Mouse (Mus musculus) intestine, embryonic 14.5 days (tissue): ENCODE results near the gene Ghr. TPM values are rescaled to one million over a fixed set of nuclear protein-coding genes. Genes with fewer than 3 reads are reported as not detected.

Experiments
- ATAC-seq: fragments of 200-750 bp; cut with Nextera tagmentation; replicated peaks from 2 replicates; pipeline ENCODE4 v1.8.0; 2017; ENCODE audit warnings: low read depth, moderate number of reproducible peaks, moderate TSS enrichment, moderate library complexity; ENCODE audit not compliant: low FRiP score, low TSS enrichment
- DNase-seq: peaks from one replicate; pipeline ENCODE4 v3.0.0-alpha.2; 2018; ENCODE audit warnings: low spot score
- H3K27ac ChIP-seq: fragments of 300-500 bp; sonication (generic); 2 replicates; pipeline ENCODE4 v1.5.1; 2014; ENCODE audit warnings: low read depth, mild to moderate bottlenecking, control low read depth
- H3K27me3 ChIP-seq: fragments of 300-500 bp; sonication (generic); replicated peaks from 2 replicates; pipeline ENCODE4 v1.6.1; 2014; ENCODE audit warnings: low read length, control low read depth; ENCODE audit not compliant: control insufficient read depth, insufficient read depth
- H3K36me3 ChIP-seq: fragments of 300-500 bp; sonication (generic); 2 replicates; pipeline ENCODE4 v1.6.1; 2014; ENCODE audit warnings: low read length, control low read depth; ENCODE audit not compliant: control insufficient read depth, insufficient read depth
- H3K4me1 ChIP-seq: fragments of 300-500 bp; sonication (generic); replicated peaks from 2 replicates; pipeline ENCODE4 v1.6.1; 2014; ENCODE audit warnings: low read length, control low read depth, mixed read lengths; ENCODE audit not compliant: control insufficient read depth, insufficient read depth
- H3K4me2 ChIP-seq: fragments of 300-500 bp; sonication (generic); 2 replicates; pipeline ENCODE4 v1.6.1; 2014; ENCODE audit warnings: low read length
- H3K4me3 ChIP-seq: fragments of 300-500 bp; sonication (generic); 2 replicates; pipeline ENCODE4 v1.5.1; 2014; ENCODE audit warnings: low read depth, low read length, control low read depth, mixed read lengths
- H3K9ac ChIP-seq: fragments of 300-500 bp; sonication (generic); 2 replicates; pipeline ENCODE4 v1.6.1; 2014; ENCODE audit warnings: mild to moderate bottlenecking, low read length
- H3K9me3 ChIP-seq: fragments of 300-500 bp; sonication (generic); 2 replicates; pipeline ENCODE4 v1.6.1; 2016; ENCODE audit warnings: low read length, control low read depth; ENCODE audit not compliant: control insufficient read depth
- WGBS: fragments of 180-500 bp; shearing (Covaris S2); extraction: QIAGEN DNeasy Blood & Tissue Kit; methylation state at CpG from one replicate; pipeline ENCODE4 v1.1.7; 2014; 5-methylcytosine and 5-hydroxymethylcytosine counted together
- polyA plus RNA-seq: library from polyadenylated mRNA; unstranded; fragments of >200 nt; fragmentation: Nextera tagmentation; extraction: Ambion mirVana; gene quantifications from 2 replicates; pipeline ENCODE4 v1.2.1, GENCODE M21; 2014

Gene Ghr
- polyA plus RNA-seq, 1 experiment from 2014 or later: 115 TPM

DNA sequence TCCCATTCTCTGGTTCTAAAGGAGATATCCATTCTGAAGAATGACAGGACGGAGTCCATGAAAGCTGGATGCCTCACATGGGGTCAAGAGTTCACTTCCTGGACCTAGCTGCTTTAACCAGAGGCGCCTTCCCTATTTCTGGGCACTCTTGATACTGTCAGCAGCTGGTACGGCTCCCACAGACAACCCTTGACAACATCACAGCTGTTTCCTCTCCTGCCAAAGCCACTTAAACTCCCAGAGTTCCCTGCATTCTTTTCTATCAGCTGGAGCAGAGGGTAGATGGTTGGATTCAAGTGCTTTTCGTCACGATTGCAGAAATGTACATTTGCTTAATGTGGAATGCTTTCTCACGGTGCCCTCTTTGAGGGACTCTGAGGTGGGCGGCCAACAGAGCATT is 150.0 kb downstream of the Ghr start:
- H3K9ac ChIP-seq: no peak overlapping the region
- ATAC-seq: peak; percentile 66; the same call in 1 of the 2 replicates
- peak; percentile 66 for DNase-seq
- peak overlapping the region; percentile 71 for H3K27ac ChIP-seq
- no peaks in the 10 kb centered on the region for H3K9me3 ChIP-seq
- H3K4me3 ChIP-seq: no peak overlapping the region
- no peaks in the 10 kb centered on the region for H3K36me3 ChIP-seq
- 27% methylated on average over 7 of the region's 7 CpGs for WGBS
- peaks cover 7% of the 10 kb centered on the region for H3K4me1 ChIP-seq
- H3K4me2 ChIP-seq: peak overlapping the region; percentile 22; the same call in 1 of the 2 replicates
- H3K27me3 ChIP-seq: no peaks in the 10 kb centered on the region

DNA sequence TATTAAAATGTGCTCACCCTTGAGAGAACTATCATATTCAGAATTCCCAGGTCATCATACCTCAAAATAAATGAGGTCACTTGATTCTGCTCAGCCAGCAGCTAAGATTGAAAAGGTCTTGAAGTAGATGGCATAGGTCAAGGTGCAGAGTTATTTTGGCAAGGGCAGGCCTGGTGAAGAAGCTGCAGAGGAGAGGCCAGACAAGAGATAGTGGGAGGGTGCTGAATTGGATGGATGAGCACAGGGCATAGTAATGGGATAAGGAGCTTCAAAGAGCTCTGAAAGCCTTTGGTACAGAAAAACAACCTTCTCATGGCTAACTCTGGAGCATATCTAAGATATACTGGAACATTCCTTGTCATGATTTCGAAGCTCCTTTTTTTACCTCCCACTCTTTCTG is 150.5 kb downstream of the Ghr start:
- DNase-seq (no peak), ATAC-seq (peak; percentile 19; the same call in 1 of the 2 replicates)
- H3K9me3 ChIP-seq: no peaks in the 10 kb centered on the region
- H3K9ac ChIP-seq: no peak overlapping the region
- H3K4me2 ChIP-seq: no peak overlapping the region
- 41% methylated on average over 1 of the region's 1 CpGs for WGBS
- H3K27ac ChIP-seq: peak overlapping the region; percentile 71
- peaks cover 7% of the 10 kb centered on the region for H3K4me1 ChIP-seq
- no peaks in the 10 kb centered on the region for H3K27me3 ChIP-seq
- H3K36me3 ChIP-seq: no peaks in the 10 kb centered on the region
- no peak overlapping the region for H3K4me3 ChIP-seq

DNA sequence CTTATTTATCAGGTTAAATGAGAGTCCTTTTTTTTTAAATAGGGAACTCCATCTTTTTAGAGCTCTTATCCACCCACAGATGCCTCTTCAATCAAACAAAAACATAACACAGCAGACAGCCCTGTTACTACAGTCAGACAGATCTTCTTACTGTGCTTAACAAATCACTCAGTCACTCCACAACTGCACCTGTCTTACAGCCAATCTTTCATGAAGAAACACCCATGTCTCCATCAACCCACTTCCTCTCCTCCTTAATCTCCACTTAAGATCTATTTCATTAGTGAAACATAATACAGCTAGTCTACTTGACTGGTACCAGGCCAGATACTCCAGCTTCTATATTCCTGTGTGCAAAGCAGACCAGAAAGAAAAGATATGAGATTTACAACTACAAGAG is 153.9 kb downstream of the Ghr start:
- Histone ChIP-seq H3K36me3 (no peaks in the 10 kb centered on the region), H3K4me1 (peaks cover 11% of the 10 kb centered on the region), H3K9me3 (no peaks in the 10 kb centered on the region), H3K27ac (no peak overlapping the region), H3K4me2 (no peak overlapping the region), H3K9ac (no peak overlapping the region), H3K27me3 (no peaks in the 10 kb centered on the region), H3K4me3 (no peak overlapping the region)
- DNase-seq (no peak), ATAC-seq (no peak)

GRCm38 (mm10) chr15:3429001-3429400 is 154.3 kb downstream of the Ghr start:
- H3K27ac ChIP-seq: no peak overlapping the region

DNA sequence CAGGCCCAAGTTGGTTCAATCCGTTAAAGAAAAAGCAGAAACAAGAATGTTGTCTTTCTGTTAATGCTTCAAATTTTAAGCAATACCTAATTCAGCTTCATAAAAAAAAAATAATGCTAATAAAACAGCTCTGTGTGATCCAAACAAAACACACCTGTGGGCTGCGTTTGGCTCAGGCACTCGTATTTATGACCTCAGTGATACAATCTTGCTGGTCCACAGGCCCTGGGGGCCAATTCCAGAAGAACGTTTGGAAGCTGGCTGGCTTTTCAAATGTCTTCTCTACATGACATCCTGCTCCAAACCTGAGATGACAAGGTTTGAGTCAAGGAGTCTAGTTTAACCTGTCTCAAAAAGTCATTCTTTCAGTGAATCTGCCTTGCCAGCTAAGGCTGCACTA is 156.9 kb downstream of the Ghr start:
- Histone ChIP-seq H3K4me2 (no peak overlapping the region), H3K4me3 (no peak overlapping the region), H3K9me3 (no peaks in the 10 kb centered on the region), H3K36me3 (no peaks in the 10 kb centered on the region), H3K4me1 (0 out of 2 replicates have a peak, but pooled peaks cover 4% of the 10 kb centered on the region), H3K27me3 (no peaks in the 10 kb centered on the region), H3K27ac (no peak overlapping the region), H3K9ac (no peak overlapping the region)
- 27% methylated on average over 4 of the region's 4 CpGs for WGBS
- ATAC-seq: no peak
- no peak for DNase-seq

More at GRCm38 (mm10) chr15:3429001-3429400, 154.3 kb downstream of the Ghr start:
- 80% methylated on average over 5 of the region's 5 CpGs for WGBS
- H3K4me1 ChIP-seq: peaks cover 11% of the 10 kb centered on the region
- DNase-seq (no peak), ATAC-seq (no peak)
- H3K36me3 ChIP-seq: no peaks in the 10 kb centered on the region
- H3K9me3 ChIP-seq: no peaks in the 10 kb centered on the region
- no peak overlapping the region for H3K4me3 ChIP-seq
- no peak overlapping the region for H3K9ac ChIP-seq
- no peaks in the 10 kb centered on the region for H3K27me3 ChIP-seq
- no peak overlapping the region for H3K4me2 ChIP-seq

DNA sequence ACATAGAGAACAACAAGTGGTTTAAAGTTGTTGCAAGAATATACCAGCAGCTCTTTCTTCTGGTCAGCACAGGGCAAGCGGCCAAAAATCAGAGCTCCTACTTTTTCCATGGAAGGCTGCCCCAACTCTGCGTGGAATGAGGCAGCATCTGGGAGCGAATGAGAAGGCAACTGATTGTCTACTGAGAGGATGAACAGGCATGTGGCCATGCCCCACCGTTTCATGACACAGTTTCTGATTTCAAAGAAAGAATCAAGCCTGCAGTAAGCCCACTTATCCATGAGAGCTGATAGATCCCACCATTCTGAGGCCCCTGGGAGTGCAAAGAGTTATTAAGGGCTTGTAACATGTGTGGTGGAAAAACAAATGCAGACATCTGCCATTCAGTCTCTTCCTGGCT is 160.1 kb downstream of the Ghr start:
- no peak overlapping the region for H3K4me2 ChIP-seq
- H3K9ac ChIP-seq: no peak overlapping the region
- H3K4me3 ChIP-seq: no peak overlapping the region
- no peaks in the 10 kb centered on the region for H3K36me3 ChIP-seq
- H3K9me3 ChIP-seq: no peaks in the 10 kb centered on the region
- H3K27me3 ChIP-seq: no peaks in the 10 kb centered on the region
- H3K4me1 ChIP-seq: 0 out of 2 replicates have a peak, but pooled peaks cover 4% of the 10 kb centered on the region
- 65% methylated on average over 4 of the region's 4 CpGs for WGBS
- H3K27ac ChIP-seq: no peak overlapping the region
- no peak for ATAC-seq
- DNase-seq: no peak

- no peak overlapping the region for H3K4me3 ChIP-seq
- H3K27ac ChIP-seq: no peak overlapping the region
- no peaks in the 10 kb centered on the region for H3K4me1 ChIP-seq
- no peaks in the 10 kb centered on the region for H3K27me3 ChIP-seq
- DNase-seq (no peak), ATAC-seq (no peak)
- no peak overlapping the region for H3K4me2 ChIP-seq
- H3K9ac ChIP-seq: no peak overlapping the region
- H3K36me3 ChIP-seq: no peaks in the 10 kb centered on the region
- 80% methylated on average over 3 of the region's 3 CpGs for WGBS
- H3K9me3 ChIP-seq: no peaks in the 10 kb centered on the region
These were observed 165.6 kb downstream of the Ghr start for GRCm38 (mm10) chr15:3417699-3418098.

DNA sequence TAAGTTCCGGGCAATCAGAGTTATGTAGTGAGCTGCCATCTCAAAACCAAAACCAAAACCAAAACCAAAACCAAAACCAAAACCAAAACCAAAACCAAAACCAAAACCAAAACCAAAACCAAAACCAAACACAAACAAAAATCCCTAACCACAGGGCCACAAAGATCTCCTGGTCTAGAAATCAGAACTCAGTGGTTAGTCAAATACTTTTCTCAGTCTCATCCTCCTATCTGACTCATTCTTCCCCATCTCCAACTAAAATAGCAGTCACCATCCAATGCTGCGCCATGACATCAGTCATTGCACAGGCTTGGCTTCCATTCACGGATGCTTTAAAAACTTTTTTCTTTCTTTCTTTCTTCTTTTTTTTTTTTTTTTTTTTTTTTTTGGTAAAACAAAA is 170.2 kb downstream of the Ghr start:
- Histone ChIP-seq H3K4me1 (no peaks in the 10 kb centered on the region), H3K27me3 (no peaks in the 10 kb centered on the region), H3K36me3 (no peaks in the 10 kb centered on the region), H3K9me3 (no peaks in the 10 kb centered on the region), H3K4me3 (no peak overlapping the region), H3K9ac (no peak overlapping the region), H3K4me2 (no peak overlapping the region), H3K27ac (no peak overlapping the region)
- WGBS: 89% methylated on average over 3 of the region's 3 CpGs
- no peak for DNase-seq
- no peak for ATAC-seq

GRCm38 (mm10) chr15:3408478-3408877 is 174.8 kb downstream of the Ghr start:
- H3K9me3 ChIP-seq: no peaks in the 10 kb centered on the region
- no peaks in the 10 kb centered on the region for H3K27me3 ChIP-seq
- ATAC-seq: no peak
- DNase-seq: no peak
- H3K4me3 ChIP-seq: no peak overlapping the region
- H3K36me3 ChIP-seq: no peaks in the 10 kb centered on the region
- no peak overlapping the region for H3K9ac ChIP-seq
- H3K4me1 ChIP-seq: no peaks in the 10 kb centered on the region
- H3K4me2 ChIP-seq: no peak overlapping the region
- H3K27ac ChIP-seq: no peak overlapping the region
- WGBS: 53% methylated on average over 4 of the region's 4 CpGs
